Mouse (Mus musculus) kidney, adult 2 months (tissue): ENCODE results near the gene Txnrd2. TPM values are rescaled to one million over a fixed set of nuclear protein-coding genes. Genes with fewer than 3 reads are reported as not detected.
A peak's percentile ranks its signal among the peaks of the same experiment; 100 is the strongest.

ENCODE experiments used
- DNase-seq: peaks from one replicate; pipeline ENCODE4 v3.0.0; 2021
- H3K27ac ChIP-seq: fragments of 200-500 bp; 2 replicates; pipeline ENCODE4 v1.5.1; 2012; ENCODE audit warnings: low read depth, low read length, control low read depth, inconsistent platforms; ENCODE audit not compliant: insufficient read depth
- H3K27me3 ChIP-seq: fragments of 200-500 bp; replicated peaks from 2 replicates; pipeline ENCODE4 v1.6.1; 2012; ENCODE audit warnings: mild to moderate bottlenecking, moderate library complexity, low read length, inconsistent platforms; ENCODE audit not compliant: control insufficient read depth, insufficient read depth
- H3K36me3 ChIP-seq: fragments of 200-500 bp; 2 replicates; pipeline ENCODE4 v1.6.1; 2012; ENCODE audit warnings: mild to moderate bottlenecking, moderate library complexity, low read length, inconsistent platforms; ENCODE audit not compliant: control insufficient read depth, insufficient read depth
- H3K4me1 ChIP-seq: fragments of 200-500 bp; 2 replicates; pipeline ENCODE4 v1.6.1; 2011; ENCODE audit warnings: low read length; ENCODE audit not compliant: control insufficient read depth, insufficient read depth
- H3K4me3 ChIP-seq: fragments of 200-500 bp; 2 replicates; pipeline ENCODE4 v1.5.1; 2011; ENCODE audit warnings: mild to moderate bottlenecking, low read depth, low read length, control low read depth; ENCODE audit not compliant: insufficient read depth
- CTCF ChIP-seq: fragments of 200-500 bp; conservative IDR thresholded peaks from 2 replicates; pipeline ENCODE4 v1.5.1; 2011; ENCODE audit warnings: low read depth, mild to moderate bottlenecking, control low read depth, low read length, moderate library complexity, mixed read lengths; ENCODE audit not compliant: insufficient read depth, insufficient read length
- POLR2A ChIP-seq: fragments of 200-500 bp; IDR thresholded peaks from one replicate; pipeline ENCODE4 v1.6.1; 2011; ENCODE audit warnings: low read depth, low read length, control low read depth
- WGBS: fragments of 180-500 bp; shearing (Covaris S2); methylation state at CpG from one replicate; pipeline ENCODE4 v1.1.7; 2018; 5-methylcytosine and 5-hydroxymethylcytosine counted together
- polyA plus RNA-seq: library from polyadenylated mRNA; depleted of rRNA; stranded (reverse); fragments of >200 nt; gene quantifications from 2 replicates; pipeline ENCODE4 v1.2.3, GENCODE M21; 2012

The Txnrd2 gene
- polyA plus RNA-seq, 1 experiment = 39.1 TPM

- 61% methylated on average over 5 of the region's 5 CpGs for whole genome bisulfite sequencing
- Histone ChIP-seq H3K36me3 (no peaks in the 10 kb centered on the region), H3K4me1 (peaks cover 19% of the 10 kb centered on the region), H3K4me3 (peak overlapping the region; percentile 69), H3K27me3 (no peaks in the 10 kb centered on the region), H3K27ac (no peak overlapping the region)
- no peak for DNase-seq
- TF ChIP-seq POLR2A (no peak), CTCF (no peak)
Measured at GRCm38 (mm10) chr16:18393595-18393994, 32.6 kb upstream of the Txnrd2 start.

GRCm38 (mm10) chr16:18394056-18394455, 32.1 kb upstream of the Txnrd2 start:
- Histone ChIP-seq H3K4me1 (peaks cover 19% of the 10 kb centered on the region), H3K27ac (no peak overlapping the region), H3K4me3 (peak overlapping the region; percentile 69; the same call in 1 of the 2 replicates), H3K27me3 (no peaks in the 10 kb centered on the region), H3K36me3 (no peaks in the 10 kb centered on the region)
- WGBS = 83% methylated on average over 3 of the region's 3 CpGs
- no peak for TF ChIP-seq CTCF
- no peak for TF ChIP-seq POLR2A
- no peak for DNase-seq

GRCm38 (mm10) chr16:18394777-18395619, 31.2 kb upstream of the Txnrd2 start:
- DNase-seq = no peak
- 48% methylated on average over 11 of the region's 11 CpGs for WGBS

GRCm38 (mm10) chr16:18395620-18396036, 30.6 kb upstream of the Txnrd2 start:
- Histone ChIP-seq H3K4me3 (no peak overlapping the region), H3K36me3 (no peaks in the 10 kb centered on the region), H3K27ac (peak overlapping the region; percentile 67), H3K4me1 (peaks cover 16% of the 10 kb centered on the region), H3K27me3 (no peaks in the 10 kb centered on the region)
- peak; percentile 68 for DNase-seq
- 45% methylated on average over 6 of the region's 7 CpGs for WGBS
- TF ChIP-seq POLR2A (no peak), CTCF (no peak)

More at GRCm38 (mm10) chr16:18394777-18395619, 31.2 kb upstream of the Txnrd2 start:
- no peak overlapping the region for H3K4me3 ChIP-seq
- peaks cover 19% of the 10 kb centered on the region for H3K4me1 ChIP-seq
- TF ChIP-seq CTCF = no peak
- TF ChIP-seq POLR2A = no peak
- H3K36me3 ChIP-seq = no peaks in the 10 kb centered on the region
- no peaks in the 10 kb centered on the region for H3K27me3 ChIP-seq
- 0 out of 2 replicates have a peak overlapping the region, but pooled peaks have one; percentile 18 for H3K27ac ChIP-seq

- H3K27me3 ChIP-seq = no peaks in the 10 kb centered on the region
- peaks cover 16% of the 10 kb centered on the region for H3K4me1 ChIP-seq
- DNase-seq = peak; percentile 84
- 15% methylated on average over 2 of the region's 2 CpGs for WGBS
- H3K4me3 ChIP-seq = no peak overlapping the region
- H3K36me3 ChIP-seq = no peaks in the 10 kb centered on the region
- peak overlapping the region; percentile 67 for H3K27ac ChIP-seq
- TF ChIP-seq POLR2A (no peak), CTCF (no peak)
Measured at GRCm38 (mm10) chr16:18396201-18396600, 30.0 kb upstream of the Txnrd2 start.

GRCm38 (mm10) chr16:18396791-18397621, 29.2 kb upstream of the Txnrd2 start:
- no peaks in the 10 kb centered on the region for H3K36me3 ChIP-seq
- H3K27me3 ChIP-seq = no peaks in the 10 kb centered on the region
- no peak overlapping the region for H3K4me3 ChIP-seq
- 93% methylated on average over 27 of the region's 27 CpGs for WGBS
- DNase-seq = no peak
- H3K4me1 ChIP-seq = peaks cover 13% of the 10 kb centered on the region
- peak overlapping the region; percentile 30; the same call in 1 of the 2 replicates for H3K27ac ChIP-seq
- TF ChIP-seq POLR2A = no peak
- TF ChIP-seq CTCF = no peak
